In genomic region chr9:78073713-78074340, GRCm38 (mm10) we compare ENCODE assay signal across 27 mouse cellular contexts. TPM values are rescaled to one million over a fixed set of nuclear protein-coding genes. Genes with fewer than 3 reads are reported as not detected.
DNase-seq lines count a peak whose midpoint lies in the region; ATAC-seq and TF ChIP-seq lines count a peak whose summit lies in the region.
"Had no signal": no experiment of that assay in that cellular context is flagged by ENCODE, and none has a peak within 500 bp of the region (broad histone marks: within the 10 kb centered on the region; RNA-seq: fewer than 3 reads in every experiment).

No protein-coding gene starts in this region.

- peaks cover 4% of the 10 kb centered on the region; the same call in 1 of the 2 replicates for H3K4me1 ChIP-seq in thymus, adult 2 months (replicated peaks; ENCODE audit: control insufficient read depth, insufficient read depth, low read length)
- no peaks in the 10 kb centered on the region; the same call in 1 of the 2 replicates for H3K4me1 ChIP-seq in bone marrow, adult 2 months (ENCODE audit: control insufficient read depth, insufficient read depth, low read length)
- H3K4me1 ChIP-seq in kidney, embryonic 16.5 days (ENCODE audit: insufficient read depth, low read length) = no peaks in the 10 kb centered on the region
- H3K4me1 ChIP-seq: embryonic facial prominence, embryonic 13.5 days; heart, embryonic 15.5 days; hindbrain, embryonic 15.5 days; kidney, embryonic 15.5 days; lung, embryonic 15.5 days; midbrain, embryonic 12.5 days; neural tube, embryonic 15.5 days had no signal

- peak; percentile 45; the same call in 1 of the 2 replicates for ATAC-seq in megakaryocyte, adult 5-6 weeks (ENCODE audit: poor library complexity, severe bottlenecking)
- ATAC-seq in kidney, embryonic 16.5 days (ENCODE audit: low FRiP score, low TSS enrichment) = no peak
- ATAC-seq: forebrain, embryonic 16.5 days; intestine, postnatal 0 days had no signal

- H3K4me3 ChIP-seq in thymus, adult 2 months (ENCODE audit: control insufficient read depth, insufficient read depth, low read length) = 0 out of 2 replicates have a peak overlapping the region, but pooled peaks have one; percentile 14
- H3K4me3 ChIP-seq in bone marrow, adult 2 months (replicated peaks; ENCODE audit: control insufficient read depth, low read depth, low read length) = peak overlapping the region; percentile 6
- H3K4me3 ChIP-seq in kidney, embryonic 16.5 days (ENCODE audit: low read length) = no peak overlapping the region
- H3K4me3 ChIP-seq: embryonic facial prominence, embryonic 13.5 days; gastrocnemius, adult 2 months; heart, embryonic 15.5 days; hindbrain, embryonic 15.5 days; kidney, embryonic 15.5 days; lung, embryonic 15.5 days; midbrain, embryonic 12.5 days; neural tube, embryonic 15.5 days had no signal

- DNase-seq in thymus, adult 2 months = no peak
- no peak for DNase-seq in thymus, postnatal 10 days (ENCODE audit: low spot score in 2 of 2)
- DNase-seq in B cell, adult 2 months = no peak
- no peak for DNase-seq in embryo, embryonic 9.5 days (ENCODE audit: extremely low spot score)
- DNase-seq: adrenal gland, postnatal 25 days; cerebellum, adult 9-11 months; gastrocnemius, adult 2 months; heart, adult 18-20 months; heart, postnatal 4 days; layer of hippocampus, postnatal 36 days; lung, postnatal 4 days had no signal

- TF ChIP-seq CTCF in thymus, adult 2 months (IDR thresholded peaks at IDR 0.05; ENCODE audit: borderline replicate concordance, control insufficient read depth, extremely low read depth, insufficient read depth, low read length, poor library complexity) = no peak
- no peak for TF ChIP-seq CTCF in bone marrow, adult 2 months (IDR thresholded peaks at IDR 0.05; ENCODE audit: control insufficient read depth, insufficient read depth, low read length)

- H3K9me3 ChIP-seq in kidney, embryonic 16.5 days (ENCODE audit: low read length) = no peaks in the 10 kb centered on the region
- H3K9me3 ChIP-seq: embryonic facial prominence, embryonic 13.5 days; heart, embryonic 15.5 days; hindbrain, embryonic 15.5 days; kidney, embryonic 15.5 days; lung, embryonic 15.5 days; midbrain, embryonic 12.5 days; neural tube, embryonic 15.5 days had no signal

- H3K27ac ChIP-seq in thymus, adult 2 months (ENCODE audit: control insufficient read depth, insufficient read depth, low read length) = 0 out of 2 replicates have a peak overlapping the region, but pooled peaks have one; percentile 31
- H3K27ac ChIP-seq in bone marrow, adult 2 months (ENCODE audit: control insufficient read depth, insufficient read depth, low read depth, low read length, poor library complexity) = no peak overlapping the region
- no peak overlapping the region for H3K27ac ChIP-seq in kidney, embryonic 16.5 days (ENCODE audit: low read length)
- H3K27ac ChIP-seq: embryonic facial prominence, embryonic 13.5 days; gastrocnemius, adult 2 months; heart, embryonic 15.5 days; hindbrain, embryonic 15.5 days; kidney, embryonic 15.5 days; liver, embryonic 14.5 days; lung, embryonic 15.5 days; midbrain, embryonic 12.5 days; neural tube, embryonic 15.5 days had no signal

- H3K9ac ChIP-seq in kidney, embryonic 16.5 days (replicated peaks; ENCODE audit: low read length) = no peak overlapping the region
- H3K9ac ChIP-seq: embryonic facial prominence, embryonic 13.5 days; heart, embryonic 15.5 days; hindbrain, embryonic 15.5 days; kidney, embryonic 15.5 days; liver, embryonic 14.5 days; lung, embryonic 15.5 days; midbrain, embryonic 12.5 days; neural tube, embryonic 15.5 days had no signal

- WGBS in thymus, adult 2 months = 10% methylated on average over 13 of the region's 13 CpGs
- 43% methylated on average over 13 of the region's 13 CpGs for WGBS in bone marrow, adult 2 months
- WGBS in kidney, embryonic 16.5 days = 85% methylated on average over 13 of the region's 13 CpGs

- no peak overlapping the region for H3K4me2 ChIP-seq in kidney, embryonic 16.5 days (replicated peaks; ENCODE audit: low read depth, low read length)
- H3K4me2 ChIP-seq: embryonic facial prominence, embryonic 13.5 days; heart, embryonic 15.5 days; hindbrain, embryonic 15.5 days; kidney, embryonic 15.5 days; lung, embryonic 15.5 days; midbrain, embryonic 12.5 days; neural tube, embryonic 15.5 days had no signal

- no peaks in the 10 kb centered on the region for H3K27me3 ChIP-seq in thymus, adult 2 months (ENCODE audit: control insufficient read depth, insufficient read depth, low read length)
- H3K27me3 ChIP-seq in kidney, embryonic 16.5 days (ENCODE audit: insufficient read depth, low read length) = no peaks in the 10 kb centered on the region
- H3K27me3 ChIP-seq: embryonic facial prominence, embryonic 13.5 days; heart, embryonic 15.5 days; hindbrain, embryonic 15.5 days; kidney, embryonic 15.5 days; lung, embryonic 15.5 days; midbrain, embryonic 12.5 days; neural tube, embryonic 15.5 days had no signal

- no peak for TF ChIP-seq POLR2A in thymus, adult 2 months (IDR thresholded peaks at IDR 0.05; ENCODE audit: control insufficient read depth, extremely low read depth, insufficient read depth, low read length, poor library complexity)
- TF ChIP-seq POLR2A in bone marrow, adult 2 months (IDR thresholded peaks at IDR 0.05; ENCODE audit: borderline replicate concordance, control insufficient read depth, low read depth, low read length) = no peak

- H3K36me3 ChIP-seq in thymus, adult 2 months (ENCODE audit: control insufficient read depth, insufficient read depth, low read length) = no peaks in the 10 kb centered on the region
- H3K36me3 ChIP-seq in kidney, embryonic 16.5 days (ENCODE audit: insufficient read depth, low read length) = no peaks in the 10 kb centered on the region
- H3K36me3 ChIP-seq: embryonic facial prominence, embryonic 13.5 days; heart, embryonic 15.5 days; hindbrain, embryonic 15.5 days; kidney, embryonic 15.5 days; lung, embryonic 15.5 days; midbrain, embryonic 12.5 days; neural tube, embryonic 15.5 days had no signal

RNA-seq across cellular contexts. Expression of gene Gcm1, which starts 22.1 kb away (rescaled TPM):
- polyA plus RNA-seq in thymus, adult 2 months (2012; rRNA removed) = 0.20 TPM in 1 of 2 replicates, not detected in the other
- polyA plus RNA-seq in bone marrow, adult 2 months (2011; ENCODE audit: insufficient read depth, insufficient read length, low replicate concordance, missing spikeins) = not detected in 2 replicates
- total RNA-seq in megakaryocyte, adult 5-6 weeks (2015) = not detected in 2 replicates
- not detected in 2 replicates for total RNA-seq in megakaryocyte, adult 5-6 weeks (2017)
- 1.1 and 1.2 TPM in 2 replicates for polyA plus RNA-seq in kidney, embryonic 16.5 days (2015; fragmentation: Nextera tagmentation; extraction: Ambion mirVana)
- total RNA-seq: adrenal gland, postnatal 25 days; gastrocnemius, adult 2 months; heart, adult 18-20 months; heart, postnatal 4 days; layer of hippocampus, adult 18-20 months; layer of hippocampus, postnatal 36 days; left cerebral cortex, postnatal 14 days had no signal
- polyA plus RNA-seq: forebrain, embryonic 16.5 days; heart, embryonic 15.5 days; hindbrain, embryonic 15.5 days; intestine, postnatal 0 days; liver, embryonic 14.5 days; neural tube, embryonic 15.5 days; testis, adult 2 months had no signal

RNA-seq across cellular contexts. Expression of gene Fbxo9, which starts 35.0 kb away (rescaled TPM):
- polyA plus RNA-seq in thymus, adult 2 months (2012; rRNA removed) = 99.7 and 119 TPM in 2 replicates
- 66.8 and 99.1 TPM in 2 replicates for polyA plus RNA-seq in bone marrow, adult 2 months (2011; ENCODE audit: insufficient read depth, insufficient read length, low replicate concordance, missing spikeins)
- total RNA-seq in megakaryocyte, adult 5-6 weeks (2015) = 40.3 and 50.5 TPM in 2 replicates
- total RNA-seq in megakaryocyte, adult 5-6 weeks (2017) = 43.8 and 49.2 TPM in 2 replicates
- 44.3 and 45.2 TPM in 2 replicates for polyA plus RNA-seq in kidney, embryonic 16.5 days (2015; fragmentation: Nextera tagmentation; extraction: Ambion mirVana)

RNA-seq across cellular contexts. Expression of gene Ick, which starts 35.2 kb away (rescaled TPM):
- 14.5 and 16.5 TPM in 2 replicates for polyA plus RNA-seq in thymus, adult 2 months (2012; rRNA removed)
- 4.4 and 6.5 TPM in 2 replicates for polyA plus RNA-seq in bone marrow, adult 2 months (2011; ENCODE audit: insufficient read depth, insufficient read length, low replicate concordance, missing spikeins)
- total RNA-seq in megakaryocyte, adult 5-6 weeks (2015) = 3.4 and 6.2 TPM in 2 replicates
- total RNA-seq in megakaryocyte, adult 5-6 weeks (2017) = 2.5 and 8.0 TPM in 2 replicates
- 21.7 and 24.5 TPM in 2 replicates for polyA plus RNA-seq in kidney, embryonic 16.5 days (2015; fragmentation: Nextera tagmentation; extraction: Ambion mirVana)
